Mouse (Mus musculus) G1E (cell line): ENCODE measurements at regions not wholly inside any gene's neighbourhood (a gene's known extent, or its start where the extent isn't known, plus 50 kb on each side); places are given as distances from the start of the nearest gene placed in this dataset.

ENCODE experiments used
- CTCF ChIP-seq: IDR thresholded peaks from 2 replicates; pipeline ENCODE4 v1.5.1; 2012; ENCODE audit warnings: low read depth, low read length, inconsistent platforms, mixed read lengths
- GATA1 ChIP-seq: IDR thresholded peaks from 2 replicates; pipeline ENCODE4 v1.6.1; 2012; ENCODE audit warnings: borderline replicate concordance, low read length, inconsistent platforms, mixed read lengths
- GATA2 ChIP-seq: IDR thresholded peaks from 2 replicates; pipeline ENCODE4 v1.6.1; 2012; ENCODE audit warnings: low read depth, low read length, inconsistent platforms, borderline replicate concordance
- POLR2AphosphoS5 ChIP-seq: IDR thresholded peaks from 2 replicates; pipeline ENCODE4 v1.6.1; 2012; ENCODE audit warnings: low read depth, low read length, inconsistent platforms; ENCODE audit not compliant: insufficient replicate concordance
- TAL1 ChIP-seq: conservative IDR thresholded peaks from 2 replicates; pipeline ENCODE4 v1.6.1; 2012; ENCODE audit warnings: low read depth, low read length, inconsistent platforms, mixed read lengths

DNA sequence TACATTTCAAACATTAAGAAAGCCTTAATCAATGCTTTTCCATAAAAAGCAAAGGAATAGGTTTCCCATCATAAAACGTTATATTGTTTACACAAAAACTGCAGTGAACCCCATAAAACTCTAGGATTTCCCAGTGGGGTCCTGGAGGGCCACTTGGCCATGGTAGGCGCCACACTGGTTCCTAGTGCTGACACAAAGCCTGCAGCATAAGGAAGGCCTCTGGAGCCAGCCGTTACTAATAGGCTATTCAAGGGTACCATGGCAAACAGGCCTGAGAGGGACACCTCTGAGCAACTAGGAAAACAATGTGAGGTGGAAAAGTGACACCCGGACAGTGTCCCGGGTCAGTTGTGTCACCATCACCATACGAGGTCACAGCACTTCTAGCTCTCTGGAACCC is 231.9 kb downstream of the Ttc32 start:
- no peak for TF ChIP-seq CTCF
- no peak for TF ChIP-seq GATA1
- TF ChIP-seq TAL1: no peak
- TF ChIP-seq GATA2: no peak
- no peak for TF ChIP-seq POLR2AphosphoS5
